Mouse (Mus musculus) liver, embryonic 13.5 days (tissue): ENCODE results near the gene Tymp. TPM values are rescaled to one million over a fixed set of nuclear protein-coding genes. Genes with fewer than 3 reads are reported as not detected.

Experiments
- ATAC-seq: fragments of 200-750 bp; cut with Nextera tagmentation; 2 replicates; pipeline ENCODE4 v1.8.0; 2017; ENCODE audit warnings: low read depth, mild to moderate bottlenecking, moderate number of reproducible peaks, moderate library complexity
- DNase-seq: peaks from one replicate; pipeline ENCODE4 v3.0.0; 2022
- H3K27ac ChIP-seq: fragments of 300-500 bp; sonication (generic); 2 replicates; pipeline ENCODE4 v1.5.1; 2015; ENCODE audit warnings: moderate library complexity, mild to moderate bottlenecking, inconsistent platforms
- H3K27me3 ChIP-seq: fragments of 300-500 bp; sonication (generic); 2 replicates; pipeline ENCODE4 v1.6.1; 2015; ENCODE audit warnings: mild to moderate bottlenecking, inconsistent platforms
- H3K36me3 ChIP-seq: fragments of 300-500 bp; sonication (generic); 2 replicates; pipeline ENCODE4 v1.6.1; 2015; ENCODE audit warnings: mild to moderate bottlenecking, inconsistent platforms
- H3K4me1 ChIP-seq: fragments of 300-500 bp; sonication (generic); replicated peaks from 2 replicates; pipeline ENCODE4 v1.6.1; 2015; ENCODE audit warnings: inconsistent platforms
- H3K4me2 ChIP-seq: fragments of 300-500 bp; sonication (generic); 2 replicates; pipeline ENCODE4 v1.6.1; 2015; ENCODE audit warnings: inconsistent platforms, mild to moderate bottlenecking, moderate library complexity
- H3K4me3 ChIP-seq: fragments of 300-500 bp; sonication (generic); replicated peaks from 2 replicates; pipeline ENCODE4 v1.5.1; 2015; ENCODE audit warnings: mild to moderate bottlenecking, inconsistent platforms
- H3K9ac ChIP-seq: fragments of 300-500 bp; sonication (generic); 2 replicates; pipeline ENCODE4 v1.6.1; 2015; ENCODE audit warnings: mild to moderate bottlenecking, inconsistent platforms
- H3K9me3 ChIP-seq: fragments of 300-500 bp; sonication (generic); replicated peaks from 2 replicates; pipeline ENCODE4 v1.6.1; 2016; ENCODE audit warnings: inconsistent platforms
- WGBS: fragments of 180-500 bp; shearing (Covaris S2); methylation state at CpG from one replicate; pipeline ENCODE4 v1.1.7; 2015; ENCODE audit not compliant: insufficient replicate concordance; 5-methylcytosine and 5-hydroxymethylcytosine counted together
- polyA plus RNA-seq: library from polyadenylated mRNA; unstranded; fragments of >200 nt; fragmentation: Nextera tagmentation; extraction: Ambion mirVana; gene quantifications from 2 replicates; pipeline ENCODE4 v1.2.1, GENCODE M21; 2015

The Tymp gene
- polyA plus RNA-seq, 1 experiment from 2014 or later: 0.62 TPM

- Histone ChIP-seq H3K9ac (peak within 1 kb of the TSS; percentile 85), H3K4me1 (peaks cover 57% of the 10 kb centered on the region), H3K9me3 (no peaks in the 10 kb centered on the region), H3K4me2 (peak within 1 kb of the TSS; percentile 98), H3K4me3 (peak within 1 kb of the TSS; percentile 71), H3K27ac (peak within 1 kb of the TSS; percentile 87), H3K27me3 (peaks cover 30% of the 10 kb centered on the region), H3K36me3 (peaks cover 41% of the 10 kb centered on the region)
- WGBS: under 1% methylated on average over 42 of the region's 42 CpGs
- peak; percentile 83 for DNase-seq
- ATAC-seq: peak; percentile 72
Measured at GRCm38 (mm10) chr15:89373762-89374248, 3.0 kb downstream of the Tymp start, which contains the start of gene Sco2. Gene Sco2, minus strand, starts transcription at chr15:89373846.

DNA sequence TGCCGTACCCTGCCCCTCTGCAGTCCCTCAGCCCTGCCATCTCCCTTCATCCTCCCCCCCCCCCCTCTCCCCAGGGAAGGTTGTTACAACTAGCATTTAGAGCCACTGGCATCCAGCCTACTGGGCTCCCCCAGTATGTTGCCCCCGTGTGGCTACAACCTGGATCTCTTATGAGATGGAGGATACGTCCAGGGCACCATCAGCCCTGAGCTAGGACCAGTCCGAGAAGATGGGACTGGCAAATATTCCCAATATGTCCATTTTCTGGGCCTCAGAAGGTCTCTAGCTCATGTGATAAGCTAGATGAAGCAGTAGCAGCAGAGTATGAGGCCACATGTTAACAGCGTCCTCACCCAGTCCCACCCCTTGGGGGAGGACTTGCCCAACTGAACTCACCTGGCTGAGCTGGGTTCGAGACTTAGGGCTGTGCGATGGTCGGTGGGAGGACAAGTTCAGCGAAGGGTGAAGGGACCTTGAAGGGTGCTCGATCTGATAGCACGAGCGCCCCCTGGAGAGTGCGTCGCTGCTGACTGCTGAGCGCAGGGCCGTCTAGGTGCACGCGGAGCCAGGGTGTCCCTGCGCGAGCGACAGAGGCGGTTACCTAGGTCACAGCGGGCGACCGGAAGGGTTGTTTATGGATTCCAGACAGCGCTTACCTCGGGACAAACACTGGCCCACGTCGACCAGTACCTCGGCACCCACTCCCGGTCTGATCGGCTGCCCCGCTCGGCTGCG is 3.6 kb downstream of the Tymp start:
- 1% methylated on average over 35 of the region's 35 CpGs for WGBS
- peaks cover 51% of the 10 kb centered on the region for H3K4me1 ChIP-seq
- peak; percentile 81 for DNase-seq

DNA sequence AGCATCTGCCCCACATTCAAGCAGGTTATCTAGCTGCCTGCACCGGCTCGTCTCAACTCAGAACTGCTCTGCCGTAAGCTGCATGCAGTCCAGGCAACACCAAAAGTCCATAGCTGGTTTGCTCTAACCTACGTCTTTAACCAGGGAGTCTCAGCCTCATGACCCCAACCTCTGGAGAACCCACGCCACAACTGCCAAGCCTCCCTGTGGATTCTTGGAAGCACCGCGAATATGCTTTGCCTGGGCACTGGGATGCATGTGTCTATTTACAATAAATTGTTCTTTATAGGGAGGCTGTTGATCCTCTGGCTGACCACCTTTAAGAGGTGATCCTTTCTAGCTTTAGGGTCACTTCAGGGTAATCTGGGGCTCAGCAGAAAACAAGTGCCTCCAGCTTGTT is 4.3 kb downstream of the Tymp start:
- H3K4me3 ChIP-seq: peak overlapping the region; percentile 71
- WGBS: 80% methylated on average over 7 of the region's 7 CpGs
- no peak for ATAC-seq
- DNase-seq: no peak
- H3K9me3 ChIP-seq: no peaks in the 10 kb centered on the region
- H3K27ac ChIP-seq: peak overlapping the region; percentile 87
- peak overlapping the region; percentile 85 for H3K9ac ChIP-seq
- H3K4me1 ChIP-seq: peaks cover 44% of the 10 kb centered on the region
- H3K36me3 ChIP-seq: peaks cover 54% of the 10 kb centered on the region
- H3K27me3 ChIP-seq: peaks cover 17% of the 10 kb centered on the region
- peak overlapping the region; percentile 98 for H3K4me2 ChIP-seq

More for the DNA sequence above, 3.6 kb downstream of the Tymp start:
- Histone ChIP-seq H3K9me3 (no peaks in the 10 kb centered on the region), H3K27me3 (peaks cover 24% of the 10 kb centered on the region), H3K9ac (peak overlapping the region; percentile 85), H3K4me3 (peak overlapping the region; percentile 71), H3K4me2 (peak overlapping the region; percentile 98), H3K36me3 (peaks cover 47% of the 10 kb centered on the region), H3K27ac (peak overlapping the region; percentile 87)
- peak; percentile 82 for ATAC-seq

DNA sequence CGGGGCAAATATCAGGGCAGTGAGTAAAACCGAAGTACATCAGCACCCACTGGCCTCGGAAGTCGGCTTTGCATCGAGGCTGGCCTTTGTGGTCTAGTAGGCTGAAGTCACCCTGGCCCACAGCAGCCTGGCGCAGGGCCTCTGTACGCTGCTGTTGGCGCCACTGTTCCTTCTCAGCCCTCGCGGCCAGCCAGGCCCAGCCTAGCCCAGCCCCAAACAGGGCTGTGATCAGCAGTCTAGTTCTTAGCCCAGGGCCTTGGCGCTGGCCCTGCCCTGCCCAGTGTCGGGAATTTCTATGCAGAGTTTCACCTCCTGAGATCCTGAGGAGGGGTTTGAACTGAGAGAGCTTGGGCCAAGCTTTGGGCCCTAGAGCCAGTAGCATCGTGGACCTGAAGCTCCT is 4.8 kb downstream of the Tymp start:
- peaks cover 13% of the 10 kb centered on the region for H3K27me3 ChIP-seq
- 0 out of 2 replicates have a peak overlapping the region, but pooled peaks have one; percentile 2 for H3K9ac ChIP-seq
- H3K4me1 ChIP-seq: peaks cover 40% of the 10 kb centered on the region
- H3K4me3 ChIP-seq: 0 out of 2 replicates have a peak overlapping the region, but pooled peaks have one; percentile 71
- peaks cover 58% of the 10 kb centered on the region for H3K36me3 ChIP-seq
- H3K4me2 ChIP-seq: peak overlapping the region; percentile 98
- no peak for DNase-seq
- 0 out of 2 replicates have a peak overlapping the region, but pooled peaks have one; percentile 87 for H3K27ac ChIP-seq
- ATAC-seq: no peak
- H3K9me3 ChIP-seq: no peaks in the 10 kb centered on the region
- 87% methylated on average over 13 of the region's 13 CpGs for WGBS

DNA sequence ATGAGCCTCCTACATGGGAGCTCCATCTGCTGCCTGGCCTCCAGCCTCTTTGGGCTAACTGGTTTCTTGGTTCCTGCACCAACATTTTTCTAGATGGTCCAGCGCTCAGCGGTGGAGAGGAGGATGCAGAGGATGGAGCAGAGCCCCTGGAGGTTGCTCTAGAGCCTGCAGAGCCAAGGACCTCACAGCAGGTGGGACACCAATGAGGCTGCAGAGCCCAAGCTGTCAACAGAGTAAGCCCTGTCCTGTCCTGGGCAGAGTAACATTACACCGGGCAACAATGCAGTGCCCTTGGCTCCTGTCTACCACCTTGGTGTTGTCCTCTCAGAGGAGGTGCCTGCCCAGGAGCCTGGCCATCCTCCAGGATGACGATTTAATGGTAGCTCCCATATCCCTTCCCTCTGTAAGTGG is 11.7 kb downstream of the Tymp start:
- Histone ChIP-seq H3K4me2 (no peak overlapping the region), H3K36me3 (peaks cover 100% of the 10 kb centered on the region), H3K9me3 (no peaks in the 10 kb centered on the region), H3K4me1 (peaks cover 4% of the 10 kb centered on the region; the same call in 1 of the 2 replicates), H3K27me3 (no peaks in the 10 kb centered on the region), H3K9ac (no peak overlapping the region), H3K4me3 (no peak overlapping the region), H3K27ac (no peak overlapping the region)
- WGBS: 93% methylated on average over 4 of the region's 4 CpGs
- no peak for DNase-seq
- no peak for ATAC-seq

- no peak overlapping the region for H3K4me2 ChIP-seq
- peaks cover 24% of the 10 kb centered on the region for H3K4me1 ChIP-seq
- no peak overlapping the region for H3K9ac ChIP-seq
- H3K27me3 ChIP-seq: no peaks in the 10 kb centered on the region
- H3K9me3 ChIP-seq: no peaks in the 10 kb centered on the region
- H3K27ac ChIP-seq: no peak overlapping the region
- no peak for ATAC-seq
- no peak for DNase-seq
- peaks cover 96% of the 10 kb centered on the region for H3K36me3 ChIP-seq
- 92% methylated on average over 7 of the region's 7 CpGs for WGBS
- H3K4me3 ChIP-seq: no peak overlapping the region
Measured at GRCm38 (mm10) chr15:89363051-89363450, 13.8 kb downstream of the Tymp start.

- 46% methylated on average over 3 of the region's 3 CpGs for WGBS
- Histone ChIP-seq H3K36me3 (peaks cover 69% of the 10 kb centered on the region), H3K4me2 (peak overlapping the region; percentile 72; the same call in 1 of the 2 replicates)
Measured at GRCm38 (mm10) chr15:89358784-89359183, 18.1 kb downstream of the Tymp start.

GRCm38 (mm10) chr15:89356372-89356771 is 20.5 kb downstream of the Tymp start:
- H3K36me3 ChIP-seq: peaks cover 69% of the 10 kb centered on the region
- peak overlapping the region; percentile 71 for H3K4me3 ChIP-seq
- under 1% methylated on average over 15 of the region's 15 CpGs for WGBS

More at GRCm38 (mm10) chr15:89358784-89359183, 18.1 kb downstream of the Tymp start:
- Histone ChIP-seq H3K9ac (0 out of 2 replicates have a peak overlapping the region, but pooled peaks have one; percentile 26), H3K4me3 (no peak overlapping the region), H3K27me3 (no peaks in the 10 kb centered on the region), H3K4me1 (peaks cover 52% of the 10 kb centered on the region), H3K27ac (no peak overlapping the region), H3K9me3 (no peaks in the 10 kb centered on the region)
- DNase-seq: no peak
- ATAC-seq: no peak

GRCm38 (mm10) chr15:89355241-89356187 is 21.3 kb downstream of the Tymp start, which contains the start of the genes Lmf2 and Ncaph2:
Gene Lmf2, minus strand, starts transcription at chr15:89355659.
Gene Ncaph2, plus strand, starts transcription at chr15:89355719.
- Histone ChIP-seq H3K9me3 (no peaks in the 10 kb centered on the region), H3K36me3 (peaks cover 69% of the 10 kb centered on the region), H3K4me3 (peak within 1 kb of the TSS; percentile 71), H3K4me2 (peak within 1 kb of the TSS; percentile 81), H3K9ac (peak within 1 kb of the TSS; percentile 86), H3K27me3 (no peaks in the 10 kb centered on the region), H3K4me1 (peaks cover 52% of the 10 kb centered on the region), H3K27ac (peak within 1 kb of the TSS; percentile 91)
- ATAC-seq: peak; percentile 87
- WGBS: under 1% methylated on average over 64 of the region's 64 CpGs
- peak; percentile 89 for DNase-seq

More at GRCm38 (mm10) chr15:89356372-89356771, 20.5 kb downstream of the Tymp start:
- H3K4me1 ChIP-seq: peaks cover 55% of the 10 kb centered on the region
- no peaks in the 10 kb centered on the region for H3K27me3 ChIP-seq
- DNase-seq (peak; percentile 86), ATAC-seq (peak; percentile 64)
- H3K9me3 ChIP-seq: no peaks in the 10 kb centered on the region
- peak overlapping the region; percentile 91 for H3K27ac ChIP-seq
- H3K4me2 ChIP-seq: peak overlapping the region; percentile 72
- H3K9ac ChIP-seq: peak overlapping the region; percentile 79

GRCm38 (mm10) chr15:89354455-89354854 is 22.4 kb downstream of the Tymp start:
- peak overlapping the region; percentile 86 for H3K9ac ChIP-seq
- H3K27ac ChIP-seq: peak overlapping the region; percentile 84
- no peak for DNase-seq
- peaks cover 45% of the 10 kb centered on the region for H3K4me1 ChIP-seq
- no peaks in the 10 kb centered on the region for H3K9me3 ChIP-seq
- 79% methylated on average over 7 of the region's 7 CpGs for WGBS
- no peaks in the 10 kb centered on the region for H3K27me3 ChIP-seq
- peak overlapping the region; percentile 81 for H3K4me2 ChIP-seq
- no peak for ATAC-seq
- peaks cover 63% of the 10 kb centered on the region for H3K36me3 ChIP-seq
- peak overlapping the region; percentile 71 for H3K4me3 ChIP-seq
